Mouse (Mus musculus) lung, embryonic 15.5 days (tissue): ENCODE data around the gene Sema5b. TPM values are rescaled to one million over a fixed set of nuclear protein-coding genes. Genes with fewer than 3 reads are reported as not detected.

Experiments used
- ATAC-seq: fragments of 200-750 bp; cut with Nextera tagmentation; 2 replicates; pipeline ENCODE4 v1.8.0; 2017; ENCODE audit warnings: moderate number of reproducible peaks, borderline replicate concordance; ENCODE audit not compliant: low FRiP score, low TSS enrichment; ENCODE audit errors: extremely low read depth
- H3K27ac ChIP-seq: fragments of 300-500 bp; sonication (generic); 2 replicates; pipeline ENCODE4 v1.5.1; 2015; ENCODE audit warnings: moderate library complexity, mild to moderate bottlenecking, inconsistent platforms
- H3K27me3 ChIP-seq: fragments of 300-500 bp; sonication (generic); 2 replicates; pipeline ENCODE4 v1.6.1; 2015; ENCODE audit warnings: inconsistent platforms
- H3K36me3 ChIP-seq: fragments of 300-500 bp; sonication (generic); 2 replicates; pipeline ENCODE4 v1.6.1; 2015; ENCODE audit warnings: inconsistent platforms
- H3K4me1 ChIP-seq: fragments of 300-500 bp; sonication (generic); 2 replicates; pipeline ENCODE4 v1.6.1; 2015; ENCODE audit warnings: inconsistent platforms
- H3K4me2 ChIP-seq: fragments of 300-500 bp; sonication (generic); 2 replicates; pipeline ENCODE4 v1.6.1; 2015; ENCODE audit warnings: inconsistent platforms, mild to moderate bottlenecking, moderate library complexity
- H3K4me3 ChIP-seq: fragments of 300-500 bp; sonication (generic); 2 replicates; pipeline ENCODE4 v1.5.1; 2015; ENCODE audit warnings: mild to moderate bottlenecking, inconsistent platforms
- H3K9ac ChIP-seq: fragments of 300-500 bp; sonication (generic); 2 replicates; pipeline ENCODE4 v1.6.1; 2015; ENCODE audit warnings: inconsistent platforms
- H3K9me3 ChIP-seq: fragments of 300-500 bp; sonication (generic); 2 replicates; pipeline ENCODE4 v1.6.1; 2016; ENCODE audit warnings: inconsistent platforms
- WGBS: fragments of 180-500 bp; shearing (Covaris S2); methylation state at CpG from one replicate; pipeline ENCODE4 v1.1.7; 2015; 5-methylcytosine and 5-hydroxymethylcytosine counted together
- polyA plus RNA-seq: library from polyadenylated mRNA; unstranded; fragments of >200 nt; fragmentation: Nextera tagmentation; extraction: Ambion mirVana; gene quantifications from 2 replicates; pipeline ENCODE4 v1.2.1, GENCODE M21; 2015

Sema5b gene
- polyA plus RNA-seq, 1 experiment from 2014 or later = 4.5 TPM

GRCm38 (mm10) chr16:35583551-35584080 is 42.7 kb downstream of the Sema5b start:
- Histone ChIP-seq H3K9me3 (no peaks in the 10 kb centered on the region), H3K27ac (no peak overlapping the region), H3K4me1 (peaks cover 12% of the 10 kb centered on the region), H3K4me3 (no peak overlapping the region), H3K4me2 (no peak overlapping the region), H3K9ac (no peak overlapping the region), H3K27me3 (no peaks in the 10 kb centered on the region), H3K36me3 (no peaks in the 10 kb centered on the region)
- ATAC-seq = no peak
- 60% methylated on average over 4 of the region's 4 CpGs for WGBS

GRCm38 (mm10) chr16:35585126-35585694 is 44.3 kb downstream of the Sema5b start:
- Histone ChIP-seq H3K9ac (no peak overlapping the region), H3K27ac (no peak overlapping the region), H3K36me3 (no peaks in the 10 kb centered on the region), H3K9me3 (no peaks in the 10 kb centered on the region), H3K4me1 (peaks cover 18% of the 10 kb centered on the region), H3K27me3 (no peaks in the 10 kb centered on the region), H3K4me2 (no peak overlapping the region), H3K4me3 (no peak overlapping the region)
- ATAC-seq = no peak
- 75% methylated on average over 8 of the region's 8 CpGs for WGBS

GRCm38 (mm10) chr16:35587046-35587779 is 46.3 kb downstream of the Sema5b start:
- peaks cover 26% of the 10 kb centered on the region for H3K4me1 ChIP-seq
- no peak overlapping the region for H3K27ac ChIP-seq
- H3K4me2 ChIP-seq = peak overlapping the region; percentile 52; the same call in 1 of the 2 replicates
- H3K9ac ChIP-seq = no peak overlapping the region
- no peaks in the 10 kb centered on the region for H3K27me3 ChIP-seq
- 62% methylated on average over 8 of the region's 8 CpGs for WGBS
- H3K4me3 ChIP-seq = no peak overlapping the region
- H3K36me3 ChIP-seq = no peaks in the 10 kb centered on the region
- no peak for ATAC-seq
- no peaks in the 10 kb centered on the region for H3K9me3 ChIP-seq

- no peaks in the 10 kb centered on the region for H3K9me3 ChIP-seq
- no peaks in the 10 kb centered on the region for H3K27me3 ChIP-seq
- H3K4me1 ChIP-seq = peaks cover 33% of the 10 kb centered on the region
- H3K4me2 ChIP-seq = peak overlapping the region; percentile 52
- H3K9ac ChIP-seq = peak overlapping the region; percentile 27; the same call in 1 of the 2 replicates
- no peaks in the 10 kb centered on the region for H3K36me3 ChIP-seq
- H3K27ac ChIP-seq = no peak overlapping the region
- ATAC-seq = peak; percentile 16; the same call in 1 of the 2 replicates
- 6% methylated on average over 20 of the region's 20 CpGs for WGBS
- peak overlapping the region; percentile 23 for H3K4me3 ChIP-seq
Measured at GRCm38 (mm10) chr16:35587866-35588465, 47.0 kb downstream of the Sema5b start.

GRCm38 (mm10) chr16:35588731-35589151 is 47.8 kb downstream of the Sema5b start:
- Histone ChIP-seq H3K9me3 (0 out of 2 replicates have a peak, but pooled peaks cover 3% of the 10 kb centered on the region), H3K4me1 (peaks cover 35% of the 10 kb centered on the region), H3K27ac (no peak overlapping the region), H3K36me3 (no peaks in the 10 kb centered on the region), H3K4me2 (peak overlapping the region; percentile 52; the same call in 1 of the 2 replicates), H3K27me3 (no peaks in the 10 kb centered on the region), H3K4me3 (no peak overlapping the region), H3K9ac (no peak overlapping the region)
- WGBS = 32% methylated on average over 18 of the region's 18 CpGs
- ATAC-seq = no peak

- H3K27me3 ChIP-seq = no peaks in the 10 kb centered on the region
- peak overlapping the region; percentile 7; the same call in 1 of the 2 replicates for H3K27ac ChIP-seq
- WGBS = 22% methylated on average over 11 of the region's 11 CpGs
- no peak overlapping the region for H3K4me3 ChIP-seq
- no peak for ATAC-seq
- no peak overlapping the region for H3K9ac ChIP-seq
- no peaks in the 10 kb centered on the region for H3K36me3 ChIP-seq
- H3K9me3 ChIP-seq = 0 out of 2 replicates have a peak, but pooled peaks cover 3% of the 10 kb centered on the region
- peaks cover 38% of the 10 kb centered on the region for H3K4me1 ChIP-seq
- 0 out of 2 replicates have a peak overlapping the region, but pooled peaks have one; percentile 1 for H3K4me2 ChIP-seq
Measured at GRCm38 (mm10) chr16:35591756-35592155, 50.8 kb downstream of the Sema5b start.

GRCm38 (mm10) chr16:35592274-35593065 is 51.5 kb downstream of the Sema5b start:
- Histone ChIP-seq H3K36me3 (no peaks in the 10 kb centered on the region), H3K4me2 (no peak overlapping the region; the same call in 1 of the 2 replicates), H3K9me3 (0 out of 2 replicates have a peak, but pooled peaks cover 3% of the 10 kb centered on the region), H3K4me1 (peaks cover 38% of the 10 kb centered on the region), H3K27me3 (no peaks in the 10 kb centered on the region), H3K27ac (peak overlapping the region; percentile 76), H3K9ac (no peak overlapping the region), H3K4me3 (no peak overlapping the region)
- ATAC-seq = peak; percentile 81
- WGBS = 11% methylated on average over 5 of the region's 5 CpGs

GRCm38 (mm10) chr16:35593474-35593873 is 52.5 kb downstream of the Sema5b start:
- Histone ChIP-seq H3K9me3 (0 out of 2 replicates have a peak, but pooled peaks cover 3% of the 10 kb centered on the region), H3K27ac (no peak overlapping the region), H3K4me3 (no peak overlapping the region), H3K36me3 (no peaks in the 10 kb centered on the region), H3K4me1 (peaks cover 31% of the 10 kb centered on the region), H3K9ac (no peak overlapping the region), H3K27me3 (no peaks in the 10 kb centered on the region; the same call in 1 of the 2 replicates), H3K4me2 (no peak overlapping the region)
- ATAC-seq = no peak
- whole genome bisulfite sequencing = 94% methylated on average over 5 of the region's 5 CpGs

GRCm38 (mm10) chr16:35596241-35596640 is 55.3 kb downstream of the Sema5b start:
- no peak for ATAC-seq
- H3K27ac ChIP-seq = no peak overlapping the region
- 56% methylated on average over 6 of the region's 6 CpGs for WGBS
- no peak overlapping the region for H3K4me2 ChIP-seq
- no peak overlapping the region for H3K4me3 ChIP-seq
- no peaks in the 10 kb centered on the region; the same call in 1 of the 2 replicates for H3K27me3 ChIP-seq
- no peaks in the 10 kb centered on the region for H3K36me3 ChIP-seq
- H3K9ac ChIP-seq = no peak overlapping the region
- H3K9me3 ChIP-seq = 0 out of 2 replicates have a peak, but pooled peaks cover 3% of the 10 kb centered on the region
- H3K4me1 ChIP-seq = peaks cover 24% of the 10 kb centered on the region

- Histone ChIP-seq H3K36me3 (no peaks in the 10 kb centered on the region), H3K4me2 (no peak overlapping the region), H3K4me3 (no peak overlapping the region), H3K27me3 (no peaks in the 10 kb centered on the region; the same call in 1 of the 2 replicates), H3K27ac (no peak overlapping the region), H3K9me3 (0 out of 2 replicates have a peak, but pooled peaks cover 3% of the 10 kb centered on the region), H3K4me1 (peaks cover 19% of the 10 kb centered on the region), H3K9ac (no peak overlapping the region)
- WGBS = 43% methylated on average over 8 of the region's 8 CpGs
- no peak; the same call in 1 of the 2 replicates for ATAC-seq
Measured at GRCm38 (mm10) chr16:35596661-35597350, 55.9 kb downstream of the Sema5b start.
